Mouse (Mus musculus) heart, adult 2 months (tissue): ENCODE measurements at regions not wholly inside any gene's neighbourhood (a gene's known extent, or its start where the extent isn't known, plus 50 kb on each side); places are given as distances from the start of the nearest gene placed in this dataset.

ENCODE experiments used
- CTCF ChIP-seq: fragments of 200-600 bp; IDR thresholded peaks from 2 replicates; pipeline ENCODE4 v1.8.1; 2022; ENCODE audit warnings: antibody characterized with exemption, mild to moderate bottlenecking, moderate library complexity
- POLR2A ChIP-seq: fragments of 200-500 bp; IDR thresholded peaks from 2 replicates; pipeline ENCODE4 v1.6.1; 2011; ENCODE audit warnings: mild to moderate bottlenecking, low read depth, low read length, control low read depth; ENCODE audit not compliant: insufficient read depth

- TF ChIP-seq POLR2A = no peak
- TF ChIP-seq CTCF = no peak
These were observed 91.5 kb downstream of the Hes1 start for GRCm38 (mm10) chr16:30155486-30156246.
